Comparison of ENCODE assay signal across 8 mouse cellular contexts in the genomic region with DNA sequence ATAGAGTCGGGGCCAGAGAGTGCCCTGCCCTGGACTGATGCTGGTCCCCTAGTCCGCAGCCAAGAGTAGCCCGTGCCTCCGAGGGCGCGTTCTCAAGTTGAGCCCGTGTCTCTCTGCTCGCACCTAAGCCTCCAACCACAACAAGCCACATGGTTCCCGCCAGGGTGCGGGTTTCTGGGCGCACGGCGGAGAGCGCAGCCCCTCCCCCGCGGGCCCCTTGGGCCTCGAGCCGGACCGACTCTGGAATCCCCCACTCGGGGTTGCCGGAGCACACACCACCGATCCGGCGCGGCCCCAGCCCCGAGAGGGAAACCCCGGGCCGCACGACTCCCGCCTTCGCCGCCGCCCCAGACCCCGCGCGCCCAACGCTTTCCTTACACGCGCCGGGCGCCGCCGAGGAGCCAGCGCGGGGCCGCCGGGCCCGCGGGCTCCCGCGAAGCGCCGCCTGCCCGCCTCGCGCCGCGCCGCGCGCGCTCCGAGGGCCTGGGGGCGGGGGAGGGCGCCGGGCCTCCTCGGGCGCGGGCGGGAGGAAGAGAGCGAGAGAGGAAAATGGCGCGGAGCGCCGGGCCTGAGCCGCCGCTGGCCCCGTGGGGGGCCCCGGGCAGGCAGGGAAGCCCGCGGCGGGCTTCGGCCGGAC. TPM values are rescaled to one million over a fixed set of nuclear protein-coding genes. Genes with fewer than 3 reads are reported as not detected.
A peak's percentile ranks its signal among the peaks of the same experiment; 100 is the strongest.
DNase-seq lines count a peak whose midpoint lies in the region; ATAC-seq lines count a peak whose summit lies in the region.

No protein-coding gene starts in this region.

- peaks cover 28% of the 10 kb centered on the region for H3K36me3 ChIP-seq in hindbrain, embryonic 15.5 days
- peaks cover 35% of the 10 kb centered on the region for H3K36me3 ChIP-seq in megakaryocyte, embryonic 14.5 days (replicated peaks; ENCODE audit: low read length)

- ATAC-seq in hindbrain, embryonic 15.5 days (ENCODE audit: low FRiP score, low read depth), result peak; percentile 85

- under 1% methylated on average over 49 of the region's 84 CpGs for WGBS in hindbrain, embryonic 15.5 days

- no peaks in the 10 kb centered on the region for H3K9me3 ChIP-seq in hindbrain, embryonic 15.5 days
- no peaks in the 10 kb centered on the region for H3K9me3 ChIP-seq in megakaryocyte, embryonic 14.5 days

- H3K27ac ChIP-seq in hindbrain, embryonic 15.5 days (replicated peaks), result peak overlapping the region; percentile 99

- DNase-seq in T-cell, adult 2 months (ENCODE audit: low spot score), result peak; percentile 77
- DNase-seq in cerebellum, postnatal 10 days, result peak; percentile 81 to 82
- peak; percentile 41 to 54 for DNase-seq in frontal cortex, postnatal 36 days (ENCODE audit: low spot score in 2 of 2)
- peak; percentile 56 to 58 for DNase-seq in left cerebral cortex, postnatal 14 days (ENCODE audit: low spot score in 2 of 2)
- DNase-seq in right cerebral cortex, adult 2 months (ENCODE audit: low spot score in 2 of 2), result peak; percentile 43 to 52
- peak; percentile 41 to 45 for DNase-seq in urinary bladder, postnatal 36 days (ENCODE audit: low spot score in 2 of 2)

- H3K27me3 ChIP-seq in hindbrain, embryonic 15.5 days, result no peaks in the 10 kb centered on the region
- H3K27me3 ChIP-seq in megakaryocyte, embryonic 14.5 days (replicated peaks), result no peaks in the 10 kb centered on the region

- peak overlapping the region; percentile 81 for H3K4me2 ChIP-seq in hindbrain, embryonic 15.5 days

- peaks cover 33% of the 10 kb centered on the region for H3K4me1 ChIP-seq in hindbrain, embryonic 15.5 days (replicated peaks)
- H3K4me1 ChIP-seq in megakaryocyte, embryonic 14.5 days, result peaks cover 44% of the 10 kb centered on the region

- H3K9ac ChIP-seq in hindbrain, embryonic 15.5 days, result peak overlapping the region; percentile 87

- intact Hi-C loops in left cerebral cortex, postnatal 14 days (cut with DNase I), result loop anchor here (2.0 kb wide), 1 partner anchor 45 kb away; a partner anchor contains a TSS

- peak overlapping the region; percentile 90 for H3K4me3 ChIP-seq in hindbrain, embryonic 15.5 days
- H3K4me3 ChIP-seq in megakaryocyte, embryonic 14.5 days (replicated peaks), result peak overlapping the region; percentile 99

RNA-seq across cellular contexts. Expression of a gene that starts 0.6 kb away (rescaled TPM):
- polyA plus RNA-seq in hindbrain, embryonic 15.5 days (2015; fragmentation: Nextera tagmentation; extraction: Ambion mirVana), result 917 and 959 TPM in 2 replicates
- 100 to 1,000 TPM; 338 to 354 TPM for total RNA-seq in left cerebral cortex, postnatal 14 days (2021)
- 187 and 368 TPM in 2 replicates for polyA plus RNA-seq in megakaryocyte, embryonic 14.5 days (2012; ENCODE audit: insufficient read depth, low replicate concordance)

RNA-seq across cellular contexts. Expression of a gene that starts 21.3 kb away (rescaled TPM):
- 1,345 and 1,399 TPM in 2 replicates for polyA plus RNA-seq in hindbrain, embryonic 15.5 days (2015; fragmentation: Nextera tagmentation; extraction: Ambion mirVana)
- 100 to 1,000 TPM; 206 TPM for total RNA-seq in left cerebral cortex, postnatal 14 days (2021)
- 334 and 807 TPM in 2 replicates for polyA plus RNA-seq in megakaryocyte, embryonic 14.5 days (2012; ENCODE audit: insufficient read depth, low replicate concordance)

RNA-seq across cellular contexts. Expression of a gene that starts 28.7 kb away (rescaled TPM):
- polyA plus RNA-seq in hindbrain, embryonic 15.5 days (2015; fragmentation: Nextera tagmentation; extraction: Ambion mirVana), result 95.4 and 108 TPM in 2 replicates
- 10 to 100 TPM; 39.6 to 47.4 TPM for total RNA-seq in left cerebral cortex, postnatal 14 days (2021)
- 6.6 and 12.0 TPM in 2 replicates for polyA plus RNA-seq in megakaryocyte, embryonic 14.5 days (2012; ENCODE audit: insufficient read depth, low replicate concordance)

RNA-seq across cellular contexts. Expression of a gene that starts 43.9 kb away (rescaled TPM):
- 88.4 and 101 TPM in 2 replicates for polyA plus RNA-seq in hindbrain, embryonic 15.5 days (2015; fragmentation: Nextera tagmentation; extraction: Ambion mirVana)
- 10 to 100 TPM; 75.9 TPM for total RNA-seq in left cerebral cortex, postnatal 14 days (2021)
- 84.5 and 173 TPM in 2 replicates for polyA plus RNA-seq in megakaryocyte, embryonic 14.5 days (2012; ENCODE audit: insufficient read depth, low replicate concordance)

Comparison
In these comparisons a context has a peak if more than half of its experiments do, and no peak if none do; other contexts are left out.
1. Peak in every context shown above with its lines: DNase-seq, ATAC-seq, H3K4me3 ChIP-seq and H3K27ac ChIP-seq.